Mouse (Mus musculus) liver, embryonic 14.5 days (tissue): ENCODE measurements around the gene Tcte1.

ENCODE experiments used
- CTCF ChIP-seq: IDR thresholded peaks from 2 replicates; pipeline ENCODE4 v1.5.1; 2016; ENCODE audit warnings: antibody characterized with exemption, low read depth, control low read depth
- EP300 ChIP-seq: IDR thresholded peaks from 2 replicates; pipeline ENCODE4 v1.6.1; 2016; ENCODE audit warnings: antibody characterized with exemption, low read depth

DNA sequence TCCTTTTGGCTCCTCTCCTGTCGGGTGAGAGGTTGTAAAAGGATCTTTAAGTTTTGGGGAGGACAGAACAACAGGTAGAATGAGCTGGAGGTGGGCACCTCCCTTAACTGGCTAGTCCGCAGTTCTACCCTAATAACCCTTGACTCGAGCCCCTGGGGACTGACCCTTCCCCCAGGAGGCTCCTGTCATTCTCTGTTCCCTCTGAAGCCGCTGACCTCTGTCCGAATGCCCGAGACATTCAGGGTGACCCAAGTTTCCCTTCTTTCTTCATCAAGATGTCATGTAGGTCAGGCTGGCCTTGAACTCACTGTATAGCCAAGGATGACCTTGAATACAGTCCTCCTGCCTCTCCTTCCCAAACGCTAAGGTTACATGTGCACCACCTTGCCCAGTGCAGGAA is 65.1 kb downstream of the Tcte1 start:
- TF ChIP-seq CTCF (no peak), EP300 (no peak)
